Mouse (Mus musculus) E14TG2a.4 (cell line): ENCODE measurements around the gene Vegfa.

ENCODE experiments used
- H3K27me3 ChIP-seq: 2 replicates; pipeline ENCODE4 v1.6.1; 2014; ENCODE audit warnings: low read length, control low read depth; ENCODE audit not compliant: insufficient read depth
- H3K36me3 ChIP-seq: 2 replicates; pipeline ENCODE4 v1.6.1; 2014; ENCODE audit warnings: low read length, control low read depth; ENCODE audit not compliant: insufficient read depth
- H3K4me1 ChIP-seq: replicated peaks from 2 replicates; pipeline ENCODE4 v1.6.1; 2014; ENCODE audit warnings: low read depth, low read length, control low read depth
- H3K4me3 ChIP-seq: replicated peaks from 2 replicates; pipeline ENCODE4 v1.5.1; 2014; ENCODE audit warnings: mild to moderate bottlenecking, low read length
- H3K9me3 ChIP-seq: 2 replicates; pipeline ENCODE4 v1.6.1; 2014; ENCODE audit warnings: low read length, control low read depth
- CTCF ChIP-seq: conservative IDR thresholded peaks from 2 replicates; pipeline ENCODE4 v1.5.1; 2014; ENCODE audit warnings: low read length
- NANOG ChIP-seq: IDR thresholded peaks from 2 replicates; pipeline ENCODE4 v1.6.1; 2014; ENCODE audit warnings: borderline replicate concordance, low read length, mixed read lengths
- POU5F1 ChIP-seq: IDR thresholded peaks from 2 replicates; pipeline ENCODE4 v1.6.1; 2014; ENCODE audit warnings: low read length, borderline replicate concordance

The Vegfa gene

GRCm38 (mm10) chr17:46010462-46010861, 21.7 kb downstream of the Vegfa start:
- peaks cover 19% of the 10 kb centered on the region; the same call in 1 of the 2 replicates for H3K27me3 ChIP-seq
- TF ChIP-seq POU5F1 (no peak), NANOG (no peak), CTCF (no peak)

GRCm38 (mm10) chr17:46009182-46009581, 23.0 kb downstream of the Vegfa start:
- peaks cover 20% of the 10 kb centered on the region; the same call in 1 of the 2 replicates for H3K27me3 ChIP-seq
- H3K36me3 ChIP-seq, result no peaks in the 10 kb centered on the region

More at GRCm38 (mm10) chr17:46010462-46010861, 21.7 kb downstream of the Vegfa start:
- H3K9me3 ChIP-seq, result no peaks in the 10 kb centered on the region
- no peak overlapping the region for H3K4me3 ChIP-seq
- H3K36me3 ChIP-seq, result peaks cover 5% of the 10 kb centered on the region; the same call in 1 of the 2 replicates
- H3K4me1 ChIP-seq, result peaks cover 9% of the 10 kb centered on the region

DNA sequence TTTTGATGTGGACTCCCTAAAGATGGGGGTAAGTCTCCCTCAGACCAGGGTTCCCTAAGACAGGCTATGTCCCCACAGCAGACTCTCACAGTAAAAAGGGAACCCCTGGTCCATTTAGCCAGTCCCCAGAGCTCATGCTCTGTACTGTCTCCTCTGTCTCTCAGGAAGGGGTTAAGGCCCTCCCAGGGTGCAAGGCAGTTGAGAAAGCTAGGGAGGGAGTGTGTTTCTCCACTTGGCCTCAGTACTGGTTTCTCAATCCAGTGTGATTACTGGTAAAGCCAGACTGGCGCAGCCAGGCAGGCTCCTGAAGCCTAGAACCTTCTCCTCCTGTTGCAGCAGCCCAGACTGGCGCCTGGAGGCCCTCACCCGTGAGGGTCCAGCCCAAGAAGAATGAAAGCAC, 26.7 kb downstream of the Vegfa start:
- H3K4me3 ChIP-seq, result no peak overlapping the region
- H3K9me3 ChIP-seq, result no peaks in the 10 kb centered on the region
- H3K36me3 ChIP-seq, result no peaks in the 10 kb centered on the region
- no peak for TF ChIP-seq POU5F1
- no peak for TF ChIP-seq CTCF
- no peak for TF ChIP-seq NANOG
- H3K4me1 ChIP-seq, result peaks cover 17% of the 10 kb centered on the region
- peaks cover 20% of the 10 kb centered on the region; the same call in 1 of the 2 replicates for H3K27me3 ChIP-seq

More at GRCm38 (mm10) chr17:46009182-46009581, 23.0 kb downstream of the Vegfa start:
- Histone ChIP-seq H3K4me1 (peaks cover 13% of the 10 kb centered on the region), H3K9me3 (no peaks in the 10 kb centered on the region), H3K4me3 (no peak overlapping the region)
- TF ChIP-seq POU5F1, result no peak
- no peak for TF ChIP-seq NANOG
- no peak for TF ChIP-seq CTCF

DNA sequence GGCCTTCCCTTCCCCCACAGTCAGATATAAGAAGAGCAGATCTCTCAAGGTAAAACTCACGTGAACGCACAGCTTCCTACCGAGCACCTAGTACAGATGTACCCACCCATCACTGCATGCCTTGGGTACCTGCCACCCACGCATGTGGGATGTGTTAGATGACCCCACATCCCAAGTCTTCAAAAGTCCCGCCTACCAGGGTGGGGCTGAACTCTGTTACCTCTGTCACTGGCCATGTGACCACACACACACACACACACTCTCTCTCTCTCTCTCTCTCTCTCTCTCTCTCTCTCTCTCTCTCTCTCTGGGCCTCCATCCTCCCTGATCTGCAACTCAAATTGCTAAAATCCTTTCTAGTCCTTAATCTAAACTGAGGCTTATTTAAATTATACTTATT, 27.7 kb downstream of the Vegfa start:
- no peaks in the 10 kb centered on the region for H3K36me3 ChIP-seq
- H3K27me3 ChIP-seq, result peaks cover 20% of the 10 kb centered on the region; the same call in 1 of the 2 replicates
- no peak for TF ChIP-seq NANOG
- no peak for TF ChIP-seq POU5F1
- TF ChIP-seq CTCF, result no peak

DNA sequence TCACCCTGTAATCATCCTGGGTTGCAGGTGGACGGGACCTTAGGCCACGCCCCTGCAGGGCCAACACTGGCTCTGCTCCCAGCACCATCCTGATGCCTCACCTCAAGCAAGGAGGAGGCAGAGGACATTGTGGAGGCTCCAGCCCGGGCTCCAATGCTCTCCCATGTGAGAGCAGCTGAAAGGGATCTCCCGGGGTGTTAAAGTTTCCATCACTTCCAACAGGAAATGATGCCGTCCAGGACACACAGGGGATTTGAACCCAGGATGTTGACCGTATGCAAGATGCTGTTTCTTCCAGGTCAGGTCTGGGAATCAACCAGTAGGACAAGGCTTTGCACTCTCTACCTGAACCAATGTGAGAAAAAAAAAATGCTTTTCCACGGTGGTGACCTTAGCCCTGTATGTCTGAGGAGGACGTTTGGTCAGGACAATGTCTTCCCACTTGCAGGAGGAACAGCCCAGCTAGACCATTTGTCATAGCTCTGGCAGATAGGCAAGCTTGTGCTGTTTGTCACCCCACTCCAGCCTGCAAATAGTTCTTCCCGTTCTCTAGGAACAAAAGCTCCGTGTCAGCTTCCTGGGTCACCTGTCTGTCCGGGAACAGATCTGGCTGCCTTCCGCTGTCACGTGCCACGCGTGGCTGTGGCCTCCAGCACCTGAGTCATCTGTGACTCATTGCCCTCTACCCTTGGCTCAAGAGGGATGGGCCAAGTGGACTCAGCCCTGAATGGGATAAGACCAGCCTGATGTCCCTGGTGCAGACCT, 28.3 kb downstream of the Vegfa start:
- H3K27me3 ChIP-seq, result peaks cover 20% of the 10 kb centered on the region; the same call in 1 of the 2 replicates
- no peaks in the 10 kb centered on the region for H3K9me3 ChIP-seq
- no peak overlapping the region for H3K4me3 ChIP-seq
- no peak for TF ChIP-seq NANOG
- TF ChIP-seq POU5F1, result no peak
- TF ChIP-seq CTCF, result no peak
- no peaks in the 10 kb centered on the region for H3K36me3 ChIP-seq
- H3K4me1 ChIP-seq, result peaks cover 20% of the 10 kb centered on the region

More for the DNA sequence above, 27.7 kb downstream of the Vegfa start:
- H3K9me3 ChIP-seq, result no peaks in the 10 kb centered on the region
- no peak overlapping the region for H3K4me3 ChIP-seq
- H3K4me1 ChIP-seq, result peaks cover 18% of the 10 kb centered on the region

GRCm38 (mm10) chr17:45999366-45999940, 32.7 kb downstream of the Vegfa start:
- H3K27me3 ChIP-seq, result no peaks in the 10 kb centered on the region
- no peak overlapping the region for H3K4me3 ChIP-seq
- TF ChIP-seq POU5F1, result no peak
- TF ChIP-seq CTCF, result no peak
- TF ChIP-seq NANOG, result no peak
- H3K9me3 ChIP-seq, result no peaks in the 10 kb centered on the region
- peaks cover 48% of the 10 kb centered on the region for H3K4me1 ChIP-seq
- H3K36me3 ChIP-seq, result no peaks in the 10 kb centered on the region

- Histone ChIP-seq H3K4me1 (peaks cover 40% of the 10 kb centered on the region), H3K9me3 (no peaks in the 10 kb centered on the region), H3K4me3 (no peak overlapping the region), H3K27me3 (no peaks in the 10 kb centered on the region), H3K36me3 (no peaks in the 10 kb centered on the region)
- TF ChIP-seq NANOG, result peak; percentile 84
- no peak for TF ChIP-seq POU5F1
- no peak for TF ChIP-seq CTCF
These were observed 33.8 kb downstream of the Vegfa start for GRCm38 (mm10) chr17:45998363-45998762.

- Histone ChIP-seq H3K4me3 (no peak overlapping the region), H3K9me3 (0 out of 2 replicates have a peak, but pooled peaks cover 1% of the 10 kb centered on the region), H3K4me1 (peaks cover 40% of the 10 kb centered on the region), H3K27me3 (no peaks in the 10 kb centered on the region), H3K36me3 (no peaks in the 10 kb centered on the region)
- TF ChIP-seq NANOG (no peak), CTCF (no peak), POU5F1 (no peak)
These were observed 35.2 kb downstream of the Vegfa start for GRCm38 (mm10) chr17:45996921-45997444.
